Mouse (Mus musculus): ENCODE results near the gene Olfr1240. TPM values are rescaled to one million over a fixed set of nuclear protein-coding genes. Genes with fewer than 3 reads are reported as not detected.

The Olfr1240 gene
- polyA plus RNA-seq (2011; ENCODE audit: insufficient read depth, insufficient read length, low read depth, missing spikeins), result not detected in 2 replicates

DNA sequence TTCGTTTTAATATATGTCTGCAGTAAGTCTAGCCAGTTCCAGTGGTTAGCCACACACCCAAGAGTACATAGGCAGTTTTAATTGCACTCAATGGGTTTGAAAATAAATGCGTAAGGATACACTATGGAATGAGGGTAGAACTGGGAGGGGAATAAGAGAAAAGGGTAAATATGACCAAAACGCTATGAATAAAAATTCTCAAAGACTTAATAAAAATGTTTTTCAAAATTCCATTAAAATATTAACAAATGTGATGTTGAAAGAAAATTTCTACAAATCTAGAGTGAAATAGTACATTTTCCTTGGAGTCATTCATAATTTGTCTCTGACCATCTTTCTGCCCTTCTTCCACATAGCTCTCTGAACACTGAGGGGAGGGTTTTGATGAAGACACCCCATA, at the start of gene Olfr1240:
Olfr1240 (minus strand) TSS at position 101 of the 400 bp plus-strand sequence.
- Histone ChIP-seq H3K4me1 (ENCODE audit: control insufficient read depth, insufficient read depth, low read length) (no peaks in the 10 kb centered on the region), H3K4me3 (ENCODE audit: low read depth, low read length) (no peak within 1 kb of the TSS), H3K36me3 (ENCODE audit: control insufficient read depth, insufficient read depth, low read length, poor library complexity, severe bottlenecking) (no peaks in the 10 kb centered on the region), H3K27me3 (ENCODE audit: control insufficient read depth, insufficient read depth, low read length, poor library complexity, severe bottlenecking) (no peaks in the 10 kb centered on the region), H3K9me3 (replicated peaks; ENCODE audit: control insufficient read depth, insufficient read depth, low read length, poor library complexity, severe bottlenecking) (no peaks in the 10 kb centered on the region), H3K9ac (ENCODE audit: low read depth, poor library complexity, severe bottlenecking) (no peak within 1 kb of the TSS), H3K27ac (ENCODE audit: insufficient read depth, low read length) (no peak within 1 kb of the TSS)
- no peak for TF ChIP-seq EP300 (IDR thresholded peaks at IDR 0.05; ENCODE audit: insufficient read depth, low read depth, low read length)
- TF ChIP-seq POLR2A (IDR thresholded peaks at IDR 0.05; ENCODE audit: insufficient read depth, low read length), result no peak
- no peak for TF ChIP-seq CTCF (IDR thresholded peaks at IDR 0.05; ENCODE audit: low read depth, low read length)

DNA sequence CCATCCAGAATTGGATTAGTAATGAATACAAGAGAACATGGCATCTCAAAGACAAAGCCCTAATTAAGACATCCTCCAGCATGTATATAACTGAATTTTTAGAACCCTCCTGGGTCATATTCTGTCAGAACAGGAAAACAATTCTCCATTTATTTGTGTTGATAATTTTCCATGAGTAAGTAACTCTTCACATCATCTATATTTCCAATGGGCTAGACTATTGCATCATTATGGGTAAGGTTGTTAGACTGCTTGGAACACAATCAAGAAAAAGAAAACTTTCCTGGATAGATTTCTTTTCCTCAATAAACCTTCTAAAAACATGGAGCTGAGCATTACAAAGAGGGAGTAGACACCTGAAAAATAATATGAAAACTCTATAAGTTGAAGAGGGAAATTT, 44.2 kb upstream of the Olfr1240 start, which contains the start of gene Olfr1241:
Olfr1241 (minus strand) TSS at position 101 of the 400 bp plus-strand sequence.
- Histone ChIP-seq H3K36me3 (ENCODE audit: control insufficient read depth, insufficient read depth, low read length, poor library complexity, severe bottlenecking) (no peaks in the 10 kb centered on the region), H3K27ac (ENCODE audit: insufficient read depth, low read length) (no peak within 1 kb of the TSS), H3K9me3 (replicated peaks; ENCODE audit: control insufficient read depth, insufficient read depth, low read length, poor library complexity, severe bottlenecking) (no peaks in the 10 kb centered on the region), H3K4me3 (ENCODE audit: low read depth, low read length) (no peak within 1 kb of the TSS), H3K9ac (ENCODE audit: low read depth, poor library complexity, severe bottlenecking) (no peak within 1 kb of the TSS), H3K27me3 (ENCODE audit: control insufficient read depth, insufficient read depth, low read length, poor library complexity, severe bottlenecking) (no peaks in the 10 kb centered on the region), H3K4me1 (ENCODE audit: control insufficient read depth, insufficient read depth, low read length) (no peaks in the 10 kb centered on the region)
- TF ChIP-seq EP300 (IDR thresholded peaks at IDR 0.05; ENCODE audit: insufficient read depth, low read depth, low read length) (no peak), POLR2A (IDR thresholded peaks at IDR 0.05; ENCODE audit: insufficient read depth, low read length) (no peak), CTCF (IDR thresholded peaks at IDR 0.05; ENCODE audit: low read depth, low read length) (no peak)

DNA sequence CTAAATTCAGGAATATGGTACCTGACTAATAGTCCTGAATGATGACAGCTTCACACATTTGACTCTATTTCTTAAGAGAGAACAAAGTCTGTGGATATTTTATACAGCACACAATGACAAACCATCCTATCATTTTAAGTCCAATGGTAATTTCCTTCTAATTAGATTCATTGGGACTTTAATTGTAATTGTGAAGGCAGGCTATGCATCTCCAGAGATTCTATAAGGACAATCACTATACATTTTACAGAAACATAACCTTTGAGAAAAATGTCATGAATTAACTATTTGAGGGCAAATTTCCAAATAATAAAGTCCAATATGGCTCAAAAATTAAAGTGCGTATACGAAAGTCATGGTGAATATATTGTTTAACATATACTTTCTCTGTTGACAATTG, 22.5 kb downstream of the Olfr1240 start, which contains the start of gene Olfr1239:
Olfr1239 (minus strand) TSS at position 101 of the 400 bp plus-strand sequence.
- no peak within 1 kb of the TSS for H3K4me3 ChIP-seq (ENCODE audit: low read depth, low read length)
- no peak for TF ChIP-seq POLR2A (IDR thresholded peaks at IDR 0.05; ENCODE audit: insufficient read depth, low read length)
- TF ChIP-seq EP300 (IDR thresholded peaks at IDR 0.05; ENCODE audit: insufficient read depth, low read depth, low read length), result no peak
- no peak for TF ChIP-seq CTCF (IDR thresholded peaks at IDR 0.05; ENCODE audit: low read depth, low read length)
- H3K27ac ChIP-seq (ENCODE audit: insufficient read depth, low read length), result no peak within 1 kb of the TSS
- no peak within 1 kb of the TSS for H3K9ac ChIP-seq (ENCODE audit: low read depth, poor library complexity, severe bottlenecking)
- no peaks in the 10 kb centered on the region for H3K9me3 ChIP-seq (replicated peaks; ENCODE audit: control insufficient read depth, insufficient read depth, low read length, poor library complexity, severe bottlenecking)
- H3K36me3 ChIP-seq (ENCODE audit: control insufficient read depth, insufficient read depth, low read length, poor library complexity, severe bottlenecking), result no peaks in the 10 kb centered on the region
- no peaks in the 10 kb centered on the region for H3K4me1 ChIP-seq (ENCODE audit: control insufficient read depth, insufficient read depth, low read length)
- no peaks in the 10 kb centered on the region for H3K27me3 ChIP-seq (ENCODE audit: control insufficient read depth, insufficient read depth, low read length, poor library complexity, severe bottlenecking)

DNA sequence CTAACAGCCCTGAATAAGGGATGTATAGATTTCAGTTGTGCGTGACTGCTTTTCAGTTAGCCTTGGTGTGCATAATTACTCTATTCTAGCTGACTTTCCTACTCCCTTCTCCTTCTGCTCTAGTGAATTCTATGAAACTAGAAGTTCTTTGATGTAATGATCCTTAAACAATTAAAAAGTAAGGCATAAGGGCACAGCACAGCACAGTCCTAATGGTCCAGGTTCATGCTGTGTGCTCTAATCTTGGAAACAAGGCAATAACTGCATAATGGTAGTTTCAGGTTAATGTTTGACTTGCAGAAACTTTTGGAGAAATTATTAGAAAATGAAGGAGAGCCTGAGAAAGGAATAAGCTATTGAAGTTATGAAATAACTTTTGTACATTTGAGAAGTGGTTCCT, 28.2 kb downstream of the Olfr1240 start:
- H3K27ac ChIP-seq (ENCODE audit: insufficient read depth, low read length), result no peak overlapping the region
- no peaks in the 10 kb centered on the region for H3K4me1 ChIP-seq (ENCODE audit: control insufficient read depth, insufficient read depth, low read length)
- no peaks in the 10 kb centered on the region for H3K27me3 ChIP-seq (ENCODE audit: control insufficient read depth, insufficient read depth, low read length, poor library complexity, severe bottlenecking)
- H3K9ac ChIP-seq (ENCODE audit: low read depth, poor library complexity, severe bottlenecking), result no peak overlapping the region
- no peaks in the 10 kb centered on the region for H3K36me3 ChIP-seq (ENCODE audit: control insufficient read depth, insufficient read depth, low read length, poor library complexity, severe bottlenecking)
- TF ChIP-seq EP300 (IDR thresholded peaks at IDR 0.05; ENCODE audit: insufficient read depth, low read depth, low read length) (no peak), POLR2A (IDR thresholded peaks at IDR 0.05; ENCODE audit: insufficient read depth, low read length) (no peak), CTCF (IDR thresholded peaks at IDR 0.05; ENCODE audit: low read depth, low read length) (no peak)
- H3K9me3 ChIP-seq (replicated peaks; ENCODE audit: control insufficient read depth, insufficient read depth, low read length, poor library complexity, severe bottlenecking), result no peaks in the 10 kb centered on the region
- no peak overlapping the region for H3K4me3 ChIP-seq (ENCODE audit: low read depth, low read length)

DNA sequence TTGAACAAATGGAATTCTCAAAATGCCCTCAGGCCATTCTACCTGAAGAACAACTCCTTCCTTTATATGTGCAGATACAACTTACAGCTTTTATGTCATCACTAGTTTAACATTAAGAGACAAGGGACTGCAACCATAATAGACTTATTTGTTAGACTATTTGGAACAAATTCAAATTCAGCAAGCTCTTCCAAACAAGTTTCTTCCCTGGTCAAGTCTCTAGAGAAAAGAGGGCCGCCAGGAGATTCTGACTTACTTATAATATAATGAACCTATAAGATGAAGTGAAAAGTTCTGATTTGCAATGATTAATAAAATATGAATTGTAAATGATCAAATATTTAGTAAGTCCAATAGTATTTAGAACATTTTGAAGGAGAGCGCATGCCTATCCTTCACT, 33.2 kb downstream of the Olfr1240 start, which contains the start of gene Olfr1238:
Olfr1238 (minus strand) TSS at position 101 of the 400 bp plus-strand sequence.
- H3K27ac ChIP-seq (ENCODE audit: insufficient read depth, low read length), result no peak within 1 kb of the TSS
- no peaks in the 10 kb centered on the region for H3K4me1 ChIP-seq (ENCODE audit: control insufficient read depth, insufficient read depth, low read length)
- TF ChIP-seq POLR2A (IDR thresholded peaks at IDR 0.05; ENCODE audit: insufficient read depth, low read length) (no peak), CTCF (IDR thresholded peaks at IDR 0.05; ENCODE audit: low read depth, low read length) (no peak)
- H3K9ac ChIP-seq (ENCODE audit: low read depth, poor library complexity, severe bottlenecking), result no peak within 1 kb of the TSS
- H3K9me3 ChIP-seq (replicated peaks; ENCODE audit: control insufficient read depth, insufficient read depth, low read length, poor library complexity, severe bottlenecking), result no peaks in the 10 kb centered on the region
- H3K27me3 ChIP-seq (ENCODE audit: control insufficient read depth, insufficient read depth, low read length, poor library complexity, severe bottlenecking), result no peaks in the 10 kb centered on the region
- no peaks in the 10 kb centered on the region for H3K36me3 ChIP-seq (ENCODE audit: control insufficient read depth, insufficient read depth, low read length, poor library complexity, severe bottlenecking)
- no peak within 1 kb of the TSS for H3K4me3 ChIP-seq (ENCODE audit: low read depth, low read length)

DNA sequence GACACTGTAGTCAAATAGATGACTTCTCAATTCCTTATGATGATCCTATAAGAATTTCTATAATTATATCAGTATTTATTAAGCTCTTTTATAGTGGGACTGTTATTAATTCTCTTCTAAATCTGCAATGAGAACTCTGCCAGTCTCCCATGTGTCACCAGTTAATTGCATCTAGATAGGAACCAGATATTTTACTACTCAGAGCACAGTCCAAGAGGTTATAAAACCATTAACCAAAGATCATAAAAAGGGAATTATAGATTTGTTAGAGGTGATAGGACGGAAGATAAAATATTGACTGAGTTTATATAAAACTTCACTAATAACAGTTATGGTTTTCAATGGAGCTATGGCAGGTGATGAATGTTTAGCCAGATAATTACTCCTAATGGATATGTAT, 41.9 kb downstream of the Olfr1240 start:
- no peaks in the 10 kb centered on the region for H3K9me3 ChIP-seq (replicated peaks; ENCODE audit: control insufficient read depth, insufficient read depth, low read length, poor library complexity, severe bottlenecking)
- H3K36me3 ChIP-seq (ENCODE audit: control insufficient read depth, insufficient read depth, low read length, poor library complexity, severe bottlenecking), result no peaks in the 10 kb centered on the region
- H3K27me3 ChIP-seq (ENCODE audit: control insufficient read depth, insufficient read depth, low read length, poor library complexity, severe bottlenecking), result no peaks in the 10 kb centered on the region
- H3K9ac ChIP-seq (ENCODE audit: low read depth, poor library complexity, severe bottlenecking), result no peak overlapping the region
- H3K4me3 ChIP-seq (ENCODE audit: low read depth, low read length), result no peak overlapping the region
- no peak for TF ChIP-seq POLR2A (IDR thresholded peaks at IDR 0.05; ENCODE audit: insufficient read depth, low read length)
- no peak for TF ChIP-seq CTCF (IDR thresholded peaks at IDR 0.05; ENCODE audit: low read depth, low read length)
- TF ChIP-seq EP300 (IDR thresholded peaks at IDR 0.05; ENCODE audit: insufficient read depth, low read depth, low read length), result no peak
- H3K27ac ChIP-seq (ENCODE audit: insufficient read depth, low read length), result no peak overlapping the region
- no peaks in the 10 kb centered on the region for H3K4me1 ChIP-seq (ENCODE audit: control insufficient read depth, insufficient read depth, low read length)

Other genes with a start within 250 kb of the Olfr1240 start
- not detected in 2 replicates for gene Olfr1226, start 243.0 kb downstream of the Olfr1240 start, polyA plus RNA-seq (2011; ENCODE audit: insufficient read depth, insufficient read length, low read depth, missing spikeins)
- gene Olfr1228, start 188.9 kb downstream of the Olfr1240 start, polyA plus RNA-seq (2011; ENCODE audit: insufficient read depth, insufficient read length, low read depth, missing spikeins), result not detected in 2 replicates
- gene Olfr1229, start 155.0 kb downstream of the Olfr1240 start, polyA plus RNA-seq (2011; ENCODE audit: insufficient read depth, insufficient read length, low read depth, missing spikeins), result not detected in 2 replicates
- gene Olfr1230, start 145.7 kb downstream of the Olfr1240 start, polyA plus RNA-seq (2011; ENCODE audit: insufficient read depth, insufficient read length, low read depth, missing spikeins), result not detected in 2 replicates
- gene Olfr1231, start 135.9 kb downstream of the Olfr1240 start, polyA plus RNA-seq (2011; ENCODE audit: insufficient read depth, insufficient read length, low read depth, missing spikeins), result not detected in 2 replicates
- not detected in 2 replicates for gene Olfr1232, start 113.3 kb downstream of the Olfr1240 start, polyA plus RNA-seq (2011; ENCODE audit: insufficient read depth, insufficient read length, low read depth, missing spikeins)
- gene Olfr1233, start 100.6 kb downstream of the Olfr1240 start, polyA plus RNA-seq (2011; ENCODE audit: insufficient read depth, insufficient read length, low read depth, missing spikeins), result not detected in 2 replicates
- gene Olfr1234, start 78.1 kb downstream of the Olfr1240 start, polyA plus RNA-seq (2011; ENCODE audit: insufficient read depth, insufficient read length, low read depth, missing spikeins), result not detected in 2 replicates
- gene Olfr1238, start 33.3 kb downstream of the Olfr1240 start, polyA plus RNA-seq (2011; ENCODE audit: insufficient read depth, insufficient read length, low read depth, missing spikeins), result not detected in 2 replicates
- gene Olfr1239, start 22.6 kb downstream of the Olfr1240 start, polyA plus RNA-seq (2011; ENCODE audit: insufficient read depth, insufficient read length, low read depth, missing spikeins), result not detected in 2 replicates
- not detected in 2 replicates for gene Olfr1241, start 44.1 kb upstream of the Olfr1240 start, polyA plus RNA-seq (2011; ENCODE audit: insufficient read depth, insufficient read length, low read depth, missing spikeins)
- gene Olfr1242, start 55.3 kb upstream of the Olfr1240 start, polyA plus RNA-seq (2011; ENCODE audit: insufficient read depth, insufficient read length, low read depth, missing spikeins), result not detected in 2 replicates
- gene Olfr1243, start 88.5 kb upstream of the Olfr1240 start, polyA plus RNA-seq (2011; ENCODE audit: insufficient read depth, insufficient read length, low read depth, missing spikeins), result not detected in 2 replicates
- not detected in 2 replicates for gene Olfr1245, start 135.4 kb upstream of the Olfr1240 start, polyA plus RNA-seq (2011; ENCODE audit: insufficient read depth, insufficient read length, low read depth, missing spikeins)
- gene Olfr1246, start 150.2 kb upstream of the Olfr1240 start, polyA plus RNA-seq (2011; ENCODE audit: insufficient read depth, insufficient read length, low read depth, missing spikeins), result not detected in 2 replicates
- gene Olfr1247, start 171.1 kb upstream of the Olfr1240 start, polyA plus RNA-seq (2011; ENCODE audit: insufficient read depth, insufficient read length, low read depth, missing spikeins), result not detected in 2 replicates
- gene Olfr1248, start 175.2 kb upstream of the Olfr1240 start, polyA plus RNA-seq (2011; ENCODE audit: insufficient read depth, insufficient read length, low read depth, missing spikeins), result not detected in 2 replicates
- gene Olfr1249, start 192.0 kb upstream of the Olfr1240 start, polyA plus RNA-seq (2011; ENCODE audit: insufficient read depth, insufficient read length, low read depth, missing spikeins), result not detected in 2 replicates
- gene Olfr1250, start 218.5 kb upstream of the Olfr1240 start, polyA plus RNA-seq (2011; ENCODE audit: insufficient read depth, insufficient read length, low read depth, missing spikeins), result not detected in 2 replicates
- not detected in 2 replicates for gene Olfr1251, start 228.9 kb upstream of the Olfr1240 start, polyA plus RNA-seq (2011; ENCODE audit: insufficient read depth, insufficient read length, low read depth, missing spikeins)

Data from ES-Bruce4 (cell line).